Mouse (Mus musculus) E14TG2a.4 (cell line): Measurements from ENCODE around the gene Usp40.

Experiments used
- H3K27me3 ChIP-seq: 2 replicates; pipeline ENCODE4 v1.6.1; 2014; ENCODE audit warnings: low read length, control low read depth; ENCODE audit not compliant: insufficient read depth
- H3K36me3 ChIP-seq: 2 replicates; pipeline ENCODE4 v1.6.1; 2014; ENCODE audit warnings: low read length, control low read depth; ENCODE audit not compliant: insufficient read depth
- H3K4me1 ChIP-seq: replicated peaks from 2 replicates; pipeline ENCODE4 v1.6.1; 2014; ENCODE audit warnings: low read depth, low read length, control low read depth
- H3K4me3 ChIP-seq: replicated peaks from 2 replicates; pipeline ENCODE4 v1.5.1; 2014; ENCODE audit warnings: mild to moderate bottlenecking, low read length
- H3K9me3 ChIP-seq: 2 replicates; pipeline ENCODE4 v1.6.1; 2014; ENCODE audit warnings: low read length, control low read depth
- CTCF ChIP-seq: conservative IDR thresholded peaks from 2 replicates; pipeline ENCODE4 v1.5.1; 2014; ENCODE audit warnings: low read length
- NANOG ChIP-seq: IDR thresholded peaks from 2 replicates; pipeline ENCODE4 v1.6.1; 2014; ENCODE audit warnings: borderline replicate concordance, low read length, mixed read lengths
- POU5F1 ChIP-seq: IDR thresholded peaks from 2 replicates; pipeline ENCODE4 v1.6.1; 2014; ENCODE audit warnings: low read length, borderline replicate concordance

Usp40 gene

DNA sequence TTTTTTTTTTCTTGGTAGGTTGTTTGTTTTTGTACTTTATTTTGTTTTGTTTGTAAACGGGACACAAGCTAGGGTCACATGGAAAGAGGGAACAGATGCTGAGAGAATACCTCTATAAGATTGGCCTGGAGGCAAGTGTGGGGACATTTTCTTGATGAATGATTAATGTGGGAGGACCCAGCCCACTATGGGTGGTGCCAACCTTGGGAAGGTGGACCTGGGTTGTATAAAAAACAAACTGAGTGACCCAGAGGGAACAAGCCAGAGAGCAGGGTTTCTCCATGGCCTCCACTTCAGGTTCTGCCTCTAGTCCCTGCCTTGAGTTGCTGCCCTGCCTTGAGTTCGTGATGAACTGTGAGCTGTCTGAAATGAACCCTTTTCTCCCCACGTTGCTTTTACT lies 1.2 kb upstream of the Usp40 start:
- Histone ChIP-seq H3K4me3 (no peak overlapping the region), H3K4me1 (peaks cover 10% of the 10 kb centered on the region), H3K27me3 (peaks cover 7% of the 10 kb centered on the region; the same call in 1 of the 2 replicates), H3K9me3 (peaks cover 3% of the 10 kb centered on the region; the same call in 1 of the 2 replicates), H3K36me3 (no peaks in the 10 kb centered on the region)
- TF ChIP-seq NANOG: no peak
- no peak for TF ChIP-seq CTCF
- TF ChIP-seq POU5F1: no peak

DNA sequence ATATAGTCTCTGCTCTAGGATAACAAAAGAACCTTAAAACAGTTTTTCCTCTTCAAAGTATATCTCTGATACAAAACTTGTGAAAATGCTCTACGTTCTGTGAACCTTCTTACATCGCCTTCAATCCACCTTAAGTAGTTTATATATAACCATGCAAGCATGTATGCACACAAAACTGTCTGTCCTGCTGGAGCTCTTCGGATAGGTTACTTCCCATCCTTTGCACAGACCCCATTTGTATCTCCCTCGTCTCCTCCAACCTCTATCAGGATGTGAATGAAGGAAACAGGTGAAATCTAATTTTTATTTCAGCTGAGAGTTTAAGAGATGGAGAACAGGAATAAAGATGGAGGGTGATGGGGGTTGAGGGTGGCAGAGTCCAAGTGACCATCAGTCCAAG lies 384 bp upstream of the Usp40 start:
- H3K4me3 ChIP-seq: peak overlapping the region; percentile 84; the same call in 1 of the 2 replicates
- TF ChIP-seq POU5F1 (no peak), CTCF (no peak), NANOG (no peak)
- peaks cover 10% of the 10 kb centered on the region for H3K4me1 ChIP-seq
- H3K9me3 ChIP-seq: no peaks in the 10 kb centered on the region
- H3K27me3 ChIP-seq: peaks cover 7% of the 10 kb centered on the region; the same call in 1 of the 2 replicates
- H3K36me3 ChIP-seq: no peaks in the 10 kb centered on the region

DNA sequence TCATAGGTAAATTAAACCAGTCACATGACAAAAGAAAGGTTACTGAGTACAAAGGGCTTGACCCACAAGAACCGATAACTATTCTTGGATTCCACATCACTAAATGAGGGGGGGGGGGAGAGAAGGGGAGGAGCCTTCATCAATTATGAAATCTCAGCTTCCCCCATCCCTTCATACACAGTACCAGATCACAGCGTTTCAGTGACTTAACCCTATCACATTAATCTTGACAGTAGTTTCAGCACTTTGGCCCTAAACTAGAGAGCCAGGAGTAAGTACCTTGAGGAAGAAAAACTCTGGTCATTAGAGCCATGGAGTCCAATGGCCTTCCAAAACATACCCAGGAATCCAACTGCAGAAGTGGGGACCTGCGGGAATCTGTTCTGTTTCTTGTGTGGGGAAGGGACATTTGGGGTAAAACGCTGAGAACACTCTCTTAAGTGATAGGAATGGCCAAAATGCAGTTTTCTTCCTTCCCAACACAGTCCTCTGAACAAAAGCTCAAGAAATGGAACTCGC lies 600 bp downstream of the Usp40 start:
- Histone ChIP-seq H3K36me3 (no peaks in the 10 kb centered on the region), H3K27me3 (peaks cover 7% of the 10 kb centered on the region; the same call in 1 of the 2 replicates), H3K9me3 (no peaks in the 10 kb centered on the region), H3K4me3 (peak overlapping the region; percentile 84), H3K4me1 (peaks cover 10% of the 10 kb centered on the region)
- TF ChIP-seq POU5F1: no peak
- no peak for TF ChIP-seq CTCF
- no peak for TF ChIP-seq NANOG

DNA sequence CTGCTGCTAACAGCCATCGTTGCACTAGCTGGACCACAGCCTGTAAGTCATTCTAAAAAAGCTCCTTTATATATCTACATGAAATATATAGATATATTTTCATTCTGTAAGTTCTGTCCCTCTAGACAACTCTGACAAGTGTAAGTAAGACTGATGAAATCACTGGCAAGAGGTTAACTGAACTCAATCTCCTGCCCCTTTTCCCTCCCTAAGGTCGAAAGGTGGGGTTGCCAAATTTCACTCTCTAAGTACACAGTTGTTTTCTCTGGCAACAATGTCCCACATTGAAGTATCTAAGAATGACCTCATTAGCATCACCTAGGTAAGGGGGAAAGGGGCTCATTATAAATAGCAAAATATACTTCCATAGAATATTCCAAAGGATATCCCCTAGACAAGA lies 15.6 kb downstream of the Usp40 start:
- TF ChIP-seq POU5F1 (no peak), NANOG (no peak), CTCF (no peak)
- Histone ChIP-seq H3K4me3 (no peak overlapping the region), H3K9me3 (no peaks in the 10 kb centered on the region), H3K4me1 (no peaks in the 10 kb centered on the region), H3K27me3 (no peaks in the 10 kb centered on the region), H3K36me3 (peaks cover 30% of the 10 kb centered on the region)

DNA sequence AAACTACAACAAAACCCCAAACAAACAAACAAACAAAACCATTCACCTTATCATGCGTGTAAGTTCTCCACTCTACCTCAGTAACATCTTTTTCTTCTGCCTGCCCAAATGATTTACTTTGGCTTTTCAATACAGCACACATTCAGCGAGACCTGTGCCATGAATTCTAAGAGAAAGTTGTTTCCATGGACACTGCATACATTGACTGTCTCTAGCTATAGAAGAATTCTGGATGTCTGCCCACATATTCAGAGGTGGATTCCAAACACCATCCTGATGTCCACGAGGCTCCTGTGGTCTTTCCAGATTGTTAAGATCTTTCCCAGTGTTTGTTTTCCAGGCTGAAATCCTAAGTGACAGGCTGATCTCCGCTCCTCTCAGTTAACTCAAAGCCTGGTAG lies 26.1 kb downstream of the Usp40 start:
- Histone ChIP-seq H3K27me3 (no peaks in the 10 kb centered on the region), H3K9me3 (no peaks in the 10 kb centered on the region), H3K36me3 (peaks cover 27% of the 10 kb centered on the region), H3K4me3 (no peak overlapping the region), H3K4me1 (no peaks in the 10 kb centered on the region)
- TF ChIP-seq NANOG: no peak
- no peak for TF ChIP-seq POU5F1
- no peak for TF ChIP-seq CTCF

DNA sequence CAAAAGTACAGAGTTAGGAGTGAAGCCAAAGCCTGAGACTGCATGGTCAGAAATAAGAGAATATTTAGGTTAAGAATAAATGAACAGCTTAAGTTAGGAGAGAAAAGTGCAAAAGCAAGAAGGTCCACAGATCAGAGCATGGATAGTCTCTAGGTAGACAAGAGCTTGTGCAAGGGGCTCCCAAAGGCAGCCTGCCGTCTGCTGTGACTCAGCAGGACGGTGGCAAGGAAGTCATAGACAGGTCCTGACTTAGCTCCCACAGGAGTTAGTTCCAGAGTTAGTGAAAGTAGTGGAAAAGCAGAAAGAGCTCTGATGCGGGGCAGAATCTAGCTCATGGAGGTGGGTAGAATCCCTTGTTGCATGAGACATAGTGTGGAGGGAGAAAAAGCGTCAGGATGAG lies 38.0 kb downstream of the Usp40 start:
- peaks cover 7% of the 10 kb centered on the region; the same call in 1 of the 2 replicates for H3K36me3 ChIP-seq
- TF ChIP-seq NANOG (no peak), POU5F1 (no peak), CTCF (no peak)
- no peaks in the 10 kb centered on the region for H3K4me1 ChIP-seq
- H3K9me3 ChIP-seq: no peaks in the 10 kb centered on the region
- H3K4me3 ChIP-seq: no peak overlapping the region
- H3K27me3 ChIP-seq: no peaks in the 10 kb centered on the region

DNA sequence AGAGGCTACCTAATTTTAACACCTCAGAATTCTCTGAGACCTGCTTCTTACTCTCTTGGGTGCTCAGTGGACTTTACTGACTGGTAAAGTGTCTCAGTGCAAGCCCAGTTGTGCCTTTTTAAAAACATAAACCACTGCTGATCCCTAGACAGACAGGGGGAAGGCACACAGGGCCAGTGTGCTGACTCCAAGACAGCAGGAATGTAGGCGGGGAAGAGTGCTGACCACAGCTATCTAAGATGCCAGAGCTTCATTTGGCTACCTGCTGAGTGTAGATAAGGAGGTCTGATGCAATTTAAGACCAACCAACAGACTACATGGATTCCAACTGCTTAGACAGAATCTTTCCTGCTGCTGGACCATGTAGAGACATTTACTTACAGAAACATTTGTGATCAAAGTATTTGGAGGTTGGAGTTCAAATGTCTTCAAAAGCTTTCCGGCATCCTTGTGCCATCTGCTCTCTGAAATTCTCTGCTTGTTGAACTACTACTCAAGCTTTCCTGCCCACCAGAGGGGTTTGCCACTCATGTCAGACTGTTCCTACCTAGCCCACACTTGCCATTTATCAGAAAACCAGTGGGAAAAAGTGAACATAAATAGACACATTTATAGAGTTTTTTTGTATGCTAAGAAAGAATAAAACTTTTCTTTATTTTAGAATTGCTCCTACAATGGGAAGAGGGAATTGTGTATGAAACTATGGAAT lies 46.7 kb downstream of the Usp40 start:
- TF ChIP-seq NANOG: no peak
- no peak for TF ChIP-seq POU5F1
- no peak for TF ChIP-seq CTCF
- H3K36me3 ChIP-seq: peaks cover 4% of the 10 kb centered on the region
- H3K4me3 ChIP-seq: no peak overlapping the region
- no peaks in the 10 kb centered on the region for H3K9me3 ChIP-seq
- no peaks in the 10 kb centered on the region for H3K4me1 ChIP-seq
- no peaks in the 10 kb centered on the region for H3K27me3 ChIP-seq

DNA sequence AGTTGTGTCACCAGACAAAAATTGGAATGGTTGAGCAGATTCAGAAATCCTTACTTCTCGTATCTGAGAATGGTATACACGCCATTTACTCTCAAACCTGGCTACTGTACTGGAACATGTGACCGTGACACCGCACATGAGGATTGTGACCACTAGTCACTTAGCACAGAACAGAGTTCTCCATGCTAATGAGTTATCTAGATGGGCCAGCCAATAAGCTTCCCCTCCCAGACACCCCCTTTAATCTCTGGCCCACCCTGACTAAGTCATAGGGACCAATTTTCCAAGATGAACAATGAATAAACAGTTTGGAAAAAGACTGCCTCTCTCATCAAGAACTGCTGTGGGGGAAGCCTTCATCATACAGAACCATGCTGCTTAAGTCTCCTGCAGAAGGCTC lies 47.6 kb downstream of the Usp40 start:
- H3K27me3 ChIP-seq: no peaks in the 10 kb centered on the region
- no peaks in the 10 kb centered on the region for H3K9me3 ChIP-seq
- H3K36me3 ChIP-seq: peaks cover 12% of the 10 kb centered on the region
- no peak for TF ChIP-seq POU5F1
- no peak for TF ChIP-seq NANOG
- no peak for TF ChIP-seq CTCF
- H3K4me1 ChIP-seq: no peaks in the 10 kb centered on the region
- H3K4me3 ChIP-seq: no peak overlapping the region

DNA sequence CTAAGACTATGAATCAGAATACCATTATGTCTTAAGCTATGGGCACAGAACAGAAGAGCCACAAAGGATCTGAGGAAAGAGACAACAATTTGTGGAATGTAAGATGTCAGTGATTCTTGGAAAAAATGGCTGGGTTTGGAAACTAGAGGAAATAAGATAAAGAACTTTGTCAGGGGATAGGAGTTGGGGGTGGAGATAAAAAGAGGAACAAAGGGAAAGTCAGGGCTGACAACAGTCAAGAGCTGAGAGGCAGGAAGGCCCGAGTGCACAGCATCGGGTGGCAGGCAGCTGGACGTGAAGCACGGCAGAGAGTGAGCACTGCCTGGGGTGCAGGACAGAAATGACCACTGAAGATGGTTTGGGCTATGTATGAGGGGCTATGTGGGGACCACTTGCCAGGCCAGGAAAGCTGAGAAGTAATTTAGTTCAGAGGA lies 48.3 kb downstream of the Usp40 start:
- Histone ChIP-seq H3K27me3 (no peaks in the 10 kb centered on the region), H3K9me3 (no peaks in the 10 kb centered on the region), H3K4me3 (no peak overlapping the region), H3K36me3 (peaks cover 18% of the 10 kb centered on the region), H3K4me1 (no peaks in the 10 kb centered on the region)
- TF ChIP-seq NANOG (no peak), POU5F1 (no peak), CTCF (no peak)
